20 mouse cellular contexts compared by ENCODE assay signal in the genomic region with DNA sequence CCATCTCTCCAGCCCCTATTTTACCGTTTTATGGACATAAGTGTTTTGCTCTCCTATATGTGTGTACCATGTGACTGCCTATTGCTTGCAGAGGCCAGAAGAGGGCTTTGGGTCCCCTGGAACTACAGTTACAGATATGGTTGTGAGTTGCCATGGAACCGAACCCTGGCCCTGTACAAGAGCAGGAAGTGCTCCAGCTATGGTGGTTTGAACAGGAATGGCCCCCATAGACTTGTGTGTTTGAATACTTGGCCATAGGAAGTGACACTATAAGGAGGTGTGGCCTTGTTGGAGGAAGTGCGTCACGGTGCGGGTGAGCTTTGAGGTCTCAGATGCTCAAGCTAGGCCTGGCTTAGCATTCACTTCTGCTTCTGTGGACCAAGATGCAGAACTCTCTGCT. TPM values are rescaled to one million over a fixed set of nuclear protein-coding genes. Genes with fewer than 3 reads are reported as not detected.
"Had no signal": no experiment of that assay in that cellular context is flagged by ENCODE, and none has a peak within 500 bp of the region (broad histone marks: within the 10 kb centered on the region; RNA-seq: fewer than 3 reads in every experiment).

No protein-coding gene starts in this region.

- ATAC-seq: midbrain, embryonic 13.5 days; midbrain, embryonic 15.5 days had no signal

- H3K9ac ChIP-seq: lung, embryonic 14.5 days; midbrain, embryonic 13.5 days; midbrain, embryonic 15.5 days; neural tube, embryonic 12.5 days; stomach, embryonic 15.5 days had no signal

- H3K27me3 ChIP-seq: midbrain, embryonic 13.5 days; midbrain, embryonic 15.5 days; neural tube, embryonic 12.5 days; stomach, embryonic 15.5 days had no signal

- H3K9me3 ChIP-seq: midbrain, embryonic 13.5 days; midbrain, embryonic 15.5 days; neural tube, embryonic 12.5 days; stomach, embryonic 15.5 days had no signal

- H3K4me2 ChIP-seq: lung, embryonic 14.5 days; midbrain, embryonic 11.5 days; midbrain, embryonic 13.5 days; midbrain, embryonic 15.5 days; neural tube, embryonic 12.5 days; stomach, embryonic 15.5 days had no signal

- H3K27ac ChIP-seq: midbrain, embryonic 13.5 days; midbrain, embryonic 15.5 days; neural tube, embryonic 12.5 days; stomach, embryonic 15.5 days; stomach, postnatal 0 days had no signal

- DNase-seq: lung, adult 18-20 months; lung, embryonic 14.5 days; lung, postnatal 10 days; lung, postnatal 4 days; retina, postnatal 1 day; right cerebral cortex, adult 18-20 months; right cerebral cortex, postnatal 25 days; right cerebral cortex, postnatal 4 days; spleen, adult 18-20 months; thymus, adult 2 months; thymus, postnatal 25 days; thymus, postnatal 4 days had no signal

- H3K4me3 ChIP-seq: megakaryocyte, embryonic 14.5 days; midbrain, embryonic 13.5 days; midbrain, embryonic 15.5 days; neural tube, embryonic 12.5 days; stomach, embryonic 15.5 days had no signal

- H3K36me3 ChIP-seq: midbrain, embryonic 13.5 days; midbrain, embryonic 15.5 days; neural tube, embryonic 12.5 days; stomach, embryonic 15.5 days had no signal

- H3K4me1 ChIP-seq: midbrain, embryonic 13.5 days; midbrain, embryonic 15.5 days; neural tube, embryonic 12.5 days; stomach, embryonic 15.5 days had no signal

RNA-seq across cellular contexts. Expression of gene Usp50, which starts 11.1 kb away (rescaled TPM):
- total RNA-seq: neutrophil, adult 5-6 weeks had no signal
